Mouse (Mus musculus) T-helper 1 cell (primary cell): ENCODE data around the gene Slc26a3.

ENCODE experiments used
- in situ Hi-C: fragments of 300-600 bp; cut with MboI, MseI; formaldehyde crosslinking; loops from one replicate; pipeline ENCODE4 v1.15.1; 2025; ENCODE audit warnings: high pct_unique_total_duplicates

Gene Slc26a3

DNA sequence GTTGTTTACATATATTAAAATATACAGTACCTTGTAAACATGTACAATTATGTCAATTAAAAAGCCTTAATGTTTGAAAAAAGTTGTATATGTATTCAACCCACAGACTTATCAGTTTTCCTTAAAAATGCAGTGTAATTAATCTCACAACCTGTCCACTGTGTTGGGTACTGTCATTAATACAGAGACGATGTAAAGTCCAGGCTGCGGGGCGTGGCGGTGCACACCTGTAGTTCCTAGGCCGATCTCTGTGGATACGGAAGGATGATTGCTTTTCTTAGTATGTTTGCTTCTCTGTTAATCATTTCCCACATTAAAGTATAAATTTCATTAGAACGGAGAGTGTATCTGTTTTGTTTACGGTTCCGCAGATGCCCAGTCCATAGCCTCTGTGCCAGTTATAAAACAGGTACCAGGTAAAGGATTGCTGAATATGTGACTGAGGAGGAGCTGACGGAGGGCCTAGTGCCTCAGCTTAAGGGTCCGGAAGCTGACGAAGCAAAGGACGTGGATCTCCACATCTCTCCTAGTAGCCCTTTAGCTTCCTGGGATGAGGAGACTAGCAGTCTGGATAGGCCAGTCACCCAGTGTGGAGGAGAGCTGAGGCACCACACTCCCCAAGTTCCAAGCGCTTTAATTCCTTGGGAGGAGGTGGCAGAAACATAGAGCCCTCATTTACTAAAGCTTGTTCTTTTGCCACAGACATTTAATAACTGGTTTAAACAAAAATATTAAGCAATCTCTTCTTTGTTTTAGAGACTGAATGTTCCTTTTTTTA lies 122.2 kb downstream of the Slc26a3 start:
- in situ Hi-C loops: no loop called here

DNA sequence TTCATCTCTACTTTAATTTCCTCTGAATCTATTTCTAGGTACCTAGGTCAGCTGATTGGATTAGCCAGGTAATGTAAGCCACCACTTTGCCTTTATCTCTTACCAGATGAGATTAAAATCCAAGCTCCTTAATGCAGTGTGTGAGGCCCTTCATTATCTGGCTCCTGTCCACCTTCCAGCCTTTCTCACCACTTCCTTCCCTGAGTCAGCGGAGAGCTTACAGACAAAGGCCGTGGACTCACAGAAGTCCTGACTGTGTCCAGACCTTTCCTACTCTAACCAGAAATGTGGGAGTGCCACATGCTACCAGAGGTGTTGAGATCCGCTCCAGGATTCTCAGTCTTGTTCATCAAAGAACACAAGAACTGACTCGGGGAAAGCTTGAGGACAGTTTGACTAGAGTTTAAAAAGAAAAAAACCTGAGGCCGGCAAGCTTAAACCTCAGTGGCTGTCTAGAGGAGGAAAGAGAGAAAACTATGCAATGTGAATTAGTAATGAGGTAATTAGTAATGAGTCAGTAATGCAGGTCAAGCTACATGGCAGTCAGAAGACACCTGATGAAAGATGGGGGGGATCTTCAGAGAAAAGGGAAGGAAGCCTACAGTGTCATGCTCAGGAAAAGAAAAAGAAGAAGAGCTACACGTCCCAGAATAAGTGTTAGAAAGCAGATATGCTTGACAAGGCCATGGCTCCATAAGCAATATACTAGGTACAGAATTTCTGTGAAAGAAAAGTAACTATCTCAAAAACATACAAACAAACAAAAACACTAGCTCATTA lies 123.2 kb downstream of the Slc26a3 start:
- in situ Hi-C loops: no loop called here

DNA sequence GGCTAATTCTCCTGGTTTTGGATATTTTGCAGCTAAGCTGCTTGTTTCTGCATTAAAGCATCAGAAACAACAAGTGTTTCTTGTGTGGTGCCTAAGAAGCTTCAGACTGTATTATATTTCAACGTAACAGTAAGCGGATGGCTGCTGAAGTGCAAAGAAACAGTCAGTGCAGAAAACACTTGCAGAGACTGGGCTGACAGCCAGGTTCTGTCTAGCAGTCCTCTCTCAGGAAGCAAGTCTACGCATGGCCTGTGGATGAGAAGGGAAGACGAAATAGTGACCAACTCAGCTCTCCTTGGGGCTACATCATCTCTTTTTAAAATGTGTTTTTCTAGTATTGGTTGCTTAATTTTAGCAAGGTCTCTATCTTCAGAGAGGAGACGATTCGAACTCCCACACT lies 129.4 kb downstream of the Slc26a3 start:
- in situ Hi-C loops: no loop called here

DNA sequence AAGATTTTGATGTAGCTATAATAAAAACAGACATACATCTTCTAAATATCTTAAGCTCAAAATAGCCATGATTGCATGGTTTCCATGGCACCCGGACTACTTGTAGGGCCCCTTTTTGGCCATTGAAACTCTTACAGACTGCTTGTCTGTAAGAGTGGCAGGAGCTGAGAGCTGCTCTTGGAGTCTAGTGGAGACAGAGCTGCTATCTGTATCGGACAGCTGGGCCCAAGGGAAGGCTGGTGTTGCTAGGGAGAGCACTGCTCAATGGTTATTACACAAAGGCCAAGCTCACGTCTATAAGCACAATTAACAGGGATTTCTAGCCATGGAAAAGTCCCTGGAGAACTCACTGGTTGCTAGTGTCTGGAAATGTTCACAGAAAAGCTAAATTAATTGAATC lies 130.7 kb downstream of the Slc26a3 start:
- in situ Hi-C loops: no loop called here
